Comparison of ENCODE assay signal across 8 mouse cellular contexts in the genomic region with DNA sequence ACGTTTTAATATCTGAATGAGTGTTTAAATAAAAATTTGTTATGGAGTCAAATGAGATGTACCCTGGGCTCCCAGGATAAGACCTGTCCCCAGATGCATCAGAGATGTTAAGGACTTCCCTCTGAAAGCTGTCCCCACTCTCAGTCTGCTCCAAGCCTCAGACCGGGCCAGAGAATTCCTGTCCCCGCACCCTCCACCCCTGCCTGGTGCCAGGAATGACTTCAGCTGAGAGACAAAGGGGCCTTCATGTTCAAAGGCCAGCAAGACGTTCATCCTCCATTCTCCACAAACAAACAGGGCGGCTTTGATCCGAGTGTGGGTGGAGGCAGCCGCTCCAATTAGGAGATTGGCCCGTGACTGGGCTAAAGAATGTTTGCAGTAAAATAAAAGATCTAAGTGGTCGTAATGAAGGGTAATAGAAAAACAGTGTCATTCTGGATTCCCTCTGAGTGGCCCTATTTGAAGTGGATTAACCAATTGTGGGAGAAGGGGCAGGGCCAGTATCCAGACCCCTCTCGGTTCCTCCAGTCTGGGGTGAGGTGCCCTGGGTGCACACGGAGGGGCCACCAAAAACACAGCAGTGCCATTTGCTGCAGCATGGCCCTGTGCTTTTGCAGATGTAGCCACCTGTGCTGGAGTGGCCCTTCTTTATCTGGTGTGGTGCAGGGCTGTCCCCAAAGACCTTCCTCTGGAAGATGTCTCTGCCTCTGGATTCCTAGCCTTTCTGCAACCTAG. TPM values are rescaled to one million over a fixed set of nuclear protein-coding genes. Genes with fewer than 3 reads are reported as not detected.
DNase-seq lines count a peak whose midpoint lies in the region.

No protein-coding gene starts in this region.

- intact Hi-C loops in heart, postnatal 10 days (cut with DNase I) = no loop called here
- intact Hi-C loops in left cerebral cortex, postnatal 14 days (cut with DNase I) = no loop called here
- intact Hi-C loops in gastrocnemius, postnatal 36 days (cut with DNase I) = no loop called here

- peak; percentile 40 to 46 for DNase-seq in heart, postnatal 10 days
- no peak for DNase-seq in heart, adult 11 months
- peak; percentile 62 for DNase-seq in embryo, embryonic 10 days (ENCODE audit: low spot score)
- peak; percentile 25 to 45 for DNase-seq in frontal cortex, postnatal 14 days (ENCODE audit: low spot score in 2 of 2)
- DNase-seq in left cerebral cortex, postnatal 14 days (ENCODE audit: low spot score in 2 of 2) = peak; percentile 24 to 48
- DNase-seq in right cerebral cortex, postnatal 25 days = peak; percentile 10
- no peak for DNase-seq in natural killer cell, adult 2 months (ENCODE audit: low spot score in 2 of 2)
- DNase-seq in gastrocnemius, postnatal 36 days = no peak

RNA-seq across cellular contexts. Expression of a gene that starts 25.9 kb away (rescaled TPM):
- 1 to 10 TPM; 5.1 to 5.4 TPM for total RNA-seq in heart, postnatal 10 days (2021)
- total RNA-seq in left cerebral cortex, postnatal 14 days (2021) = 10 to 100 TPM; 19.7 to 25.5 TPM
- 1 to 10 TPM; 1.7 to 1.8 TPM for total RNA-seq in gastrocnemius, postnatal 36 days (2021)

Comparison
In these comparisons a context has a peak if more than half of its experiments do, and no peak if none do; other contexts are left out.
1. DNase-seq: peak in heart, postnatal 10 days (2 of 2), embryo, embryonic 10 days (single experiment), frontal cortex, postnatal 14 days (2 of 2), left cerebral cortex, postnatal 14 days (2 of 2) and right cerebral cortex, postnatal 25 days (single experiment); none in heart, adult 11 months (single experiment), natural killer cell, adult 2 months (0 of 2) and gastrocnemius, postnatal 36 days (0 of 2).